Mouse (Mus musculus): ENCODE measurements at regions not wholly inside any gene's neighbourhood (a gene's known extent, or its start where the extent isn't known, plus 50 kb on each side); places are given as distances from the start of the nearest gene placed in this dataset.

DNA sequence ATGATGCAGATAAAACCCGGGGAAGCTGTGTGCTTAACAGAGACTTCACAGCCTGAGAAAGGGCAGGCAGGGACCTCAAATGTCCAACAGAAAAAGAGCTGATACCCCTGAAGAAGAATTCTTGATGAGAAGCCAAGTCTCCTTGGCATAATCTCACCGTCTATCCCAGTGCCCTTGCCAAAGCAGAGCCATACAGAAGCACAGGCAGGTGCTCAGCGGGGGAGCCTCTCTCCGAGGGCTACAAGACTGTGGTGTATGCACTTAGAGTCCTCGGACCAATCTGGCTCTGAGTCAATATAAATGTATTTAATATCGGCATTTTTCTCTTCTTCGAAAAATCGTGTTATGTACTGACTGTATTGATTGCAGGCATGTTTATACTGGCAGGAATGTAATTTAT lies 186.3 kb downstream of the Cbln1 start:
- intact Hi-C loops (cut with DNase I) = no loop called here
- DNase-seq (ENCODE audit: low spot score in 2 of 2) = no peak

DNA sequence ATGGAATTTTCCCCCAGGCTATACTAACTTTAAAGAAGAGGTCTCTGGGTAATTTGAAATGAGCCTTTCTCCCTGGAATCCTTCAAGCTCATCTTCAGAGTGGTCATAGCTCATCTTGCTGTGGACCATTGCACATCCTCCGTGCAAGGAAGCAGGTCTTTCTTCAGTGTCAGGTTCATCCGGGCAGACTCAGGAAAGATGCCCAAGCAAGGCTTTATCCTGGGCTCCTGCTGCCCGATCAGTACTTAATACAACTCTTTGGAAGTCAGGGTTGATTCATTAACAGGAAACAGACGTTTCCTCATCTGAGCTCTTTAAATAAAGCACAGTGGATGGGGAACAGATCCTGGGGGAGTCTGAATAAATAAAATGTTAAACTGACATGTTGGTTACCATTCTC lies 188.1 kb downstream of the Cbln1 start:
- intact Hi-C loops (cut with DNase I) = no loop called here
- DNase-seq (ENCODE audit: low spot score in 2 of 2) = no peak

DNA sequence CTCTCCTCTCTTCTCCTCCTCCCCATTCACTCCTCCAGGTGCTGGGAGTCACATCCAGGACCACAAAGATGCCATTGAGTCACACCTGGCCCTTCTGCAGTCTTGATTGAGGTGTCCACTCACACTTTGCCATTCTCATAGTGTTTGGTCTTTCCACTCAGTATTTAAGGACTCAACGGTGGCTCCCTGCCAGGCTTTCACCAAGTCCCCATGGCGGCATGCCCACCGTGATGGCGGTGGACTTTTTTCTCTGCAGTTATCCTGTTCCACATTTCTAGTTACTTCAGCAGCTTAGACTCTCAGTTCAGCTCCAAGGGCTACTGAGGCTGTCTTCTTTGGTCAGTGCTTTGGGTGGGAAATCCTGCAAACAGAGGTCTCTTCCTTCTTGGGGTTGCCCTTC lies 189.9 kb downstream of the Cbln1 start:
- no peak for DNase-seq (ENCODE audit: low spot score in 2 of 2)
- intact Hi-C loops (cut with DNase I) = no loop called here

DNA sequence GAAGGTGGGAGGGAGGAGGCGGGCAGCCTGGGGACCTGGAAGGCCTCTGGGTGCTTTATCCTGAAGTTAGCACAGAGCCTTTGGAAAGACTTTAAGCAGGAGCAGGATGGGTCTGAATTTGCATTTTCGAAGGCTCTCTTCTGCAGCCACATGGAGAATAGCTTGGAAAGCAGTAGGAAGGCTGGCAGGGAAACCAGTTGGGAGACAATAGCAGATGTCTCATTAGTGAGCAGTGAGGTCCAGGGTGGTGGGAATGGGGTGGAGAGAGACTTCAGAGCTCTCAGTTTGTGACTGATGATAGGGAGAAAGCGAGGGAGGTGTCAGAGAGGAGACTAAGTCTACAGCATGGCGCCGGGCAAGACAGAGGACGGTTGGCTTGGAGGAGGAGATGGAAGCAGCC lies 199.1 kb downstream of the Cbln1 start:
- DNase-seq (ENCODE audit: low spot score in 2 of 2) = no peak
- intact Hi-C loops (cut with DNase I) = no loop called here

DNA sequence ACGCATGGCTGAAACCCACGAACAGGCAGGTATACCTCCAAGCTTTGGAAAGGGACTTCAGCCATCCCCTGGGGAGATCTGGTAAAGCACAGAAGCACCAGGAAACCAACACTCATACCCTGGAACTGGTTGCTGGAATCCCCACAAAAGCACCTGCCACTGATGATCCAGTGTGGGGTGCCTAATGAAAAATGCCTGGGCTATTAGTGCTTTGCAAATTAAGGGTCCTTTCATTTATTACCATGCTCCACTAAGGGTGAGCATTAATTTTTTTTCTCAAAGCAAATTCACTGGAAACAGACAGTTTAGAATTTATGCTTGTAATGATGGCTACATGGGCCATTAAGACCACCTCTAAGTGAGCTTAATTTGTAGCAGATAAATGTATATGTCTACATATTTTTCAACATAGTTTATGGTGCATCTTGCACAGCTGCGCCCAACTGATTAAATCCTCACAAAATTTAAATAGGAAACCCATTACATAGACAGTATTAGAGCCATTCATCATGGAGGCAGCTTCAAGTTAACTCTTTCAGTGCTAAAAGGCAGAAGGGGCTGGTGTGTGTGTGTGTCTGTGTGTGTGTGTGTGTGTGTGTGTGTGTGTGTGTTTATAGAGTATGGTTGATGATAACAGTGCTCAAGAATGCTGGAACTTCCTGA lies 201.8 kb downstream of the Cbln1 start:
- intact Hi-C loops (cut with DNase I) = no loop called here
- no peak for DNase-seq (ENCODE audit: low spot score in 2 of 2)

DNA sequence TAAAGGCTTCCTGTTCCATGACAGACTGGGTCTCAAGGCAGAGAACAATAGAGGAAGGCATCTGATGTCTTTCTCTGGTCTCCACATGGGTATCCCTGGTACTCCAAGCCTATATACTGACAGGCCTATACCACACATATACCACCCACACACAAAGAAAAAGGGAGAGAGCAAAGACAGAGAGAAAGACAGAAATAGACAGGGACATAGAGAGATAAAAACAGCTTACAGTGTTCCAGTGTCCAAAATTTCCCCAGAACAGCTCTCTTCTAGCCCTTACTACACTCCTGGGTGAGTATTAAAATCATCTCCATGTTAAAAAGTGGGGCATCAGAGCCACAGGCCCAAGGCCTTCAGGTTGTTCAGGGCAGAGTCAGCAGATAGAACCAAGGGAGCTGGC lies 204.2 kb downstream of the Cbln1 start:
- intact Hi-C loops (cut with DNase I) = no loop called here
- peak in 1 of 2 experiments; percentile 13 for DNase-seq (ENCODE audit: low spot score in 2 of 2)

DNA sequence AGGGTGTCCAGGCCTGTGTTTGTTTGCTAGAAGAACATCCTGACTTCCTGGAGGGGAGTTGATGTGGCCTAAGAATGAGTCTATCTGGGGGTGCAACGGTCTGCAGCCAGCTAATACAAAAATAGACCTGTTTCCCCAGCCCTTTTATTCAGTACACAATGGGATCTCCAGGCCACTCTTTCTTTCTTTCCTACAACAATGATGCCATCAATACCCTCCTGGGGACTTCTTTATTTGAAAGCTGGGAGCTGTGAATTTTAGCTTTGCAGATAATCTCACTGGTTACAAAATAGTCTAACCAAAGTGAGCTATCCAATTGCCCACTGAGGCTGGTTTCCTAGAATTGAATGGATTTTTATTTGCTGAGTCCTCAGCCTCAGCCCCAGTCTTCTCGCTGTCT lies 207.4 kb downstream of the Cbln1 start:
- no peak for DNase-seq (ENCODE audit: low spot score in 2 of 2)
- intact Hi-C loops (cut with DNase I) = no loop called here

DNA sequence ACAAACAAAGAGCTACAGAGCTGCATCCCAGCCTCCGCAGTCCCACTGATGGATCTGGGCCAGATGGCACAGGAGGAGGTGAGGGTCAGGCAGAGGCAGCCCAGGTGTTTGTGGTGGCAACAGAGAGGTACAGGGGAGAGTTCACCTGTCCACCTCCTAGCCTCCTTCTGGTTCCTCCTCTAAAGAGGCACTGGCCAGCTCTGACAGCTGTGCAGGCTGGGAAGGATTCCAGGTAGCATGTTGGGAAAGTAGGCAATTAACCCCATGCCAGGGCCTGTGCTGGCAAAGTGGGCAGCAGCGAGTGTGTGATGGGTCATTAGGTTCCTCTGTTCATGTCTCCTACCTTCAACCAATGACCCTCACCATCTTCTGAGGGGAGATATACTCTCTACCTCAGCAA lies 212.1 kb downstream of the Cbln1 start:
- DNase-seq (ENCODE audit: low spot score in 2 of 2) = no peak

DNA sequence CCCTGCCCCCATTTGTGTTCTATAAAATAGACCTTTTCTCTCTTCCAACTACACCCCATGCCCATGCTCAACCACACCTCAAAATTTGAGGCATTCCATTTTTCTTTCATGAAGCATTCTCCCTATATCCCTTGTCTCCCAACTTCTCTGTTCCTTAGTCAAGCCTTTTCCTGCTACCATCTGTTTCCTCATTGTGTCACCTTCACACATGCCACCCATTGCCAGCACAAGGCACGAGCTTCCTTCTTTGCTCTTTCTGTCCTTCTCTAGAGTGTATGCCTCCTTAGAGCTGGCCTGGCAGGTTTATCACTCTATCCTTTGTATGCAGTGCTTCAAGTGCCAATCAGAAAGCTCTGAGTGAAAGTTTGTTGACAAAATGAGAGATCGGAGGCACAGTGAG lies 229.7 kb downstream of the Cbln1 start:
- no peak for DNase-seq (ENCODE audit: low spot score in 2 of 2)
- intact Hi-C loops (cut with DNase I) = no loop called here

More for the DNA sequence above, 212.1 kb downstream of the Cbln1 start:
- intact Hi-C loops (cut with DNase I) = no loop called here

DNA sequence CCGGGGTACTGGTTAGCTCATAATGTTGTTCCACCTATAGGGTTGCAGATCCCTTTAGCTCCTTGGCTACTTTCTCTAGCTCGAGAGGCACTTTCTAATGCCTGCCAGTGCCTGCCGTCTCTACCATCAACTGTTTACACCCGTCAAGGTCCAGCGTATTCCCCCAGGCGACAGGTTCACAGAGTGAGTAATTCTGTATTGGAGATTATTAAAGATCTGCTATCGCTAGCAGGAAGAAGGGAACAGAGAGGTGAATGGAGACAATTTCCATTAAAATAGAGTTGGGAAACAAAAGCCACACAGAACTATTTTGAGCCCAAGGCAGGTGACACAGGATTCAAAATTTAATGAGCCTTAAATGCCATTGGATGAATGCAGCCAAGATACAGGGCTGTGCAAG lies 235.2 kb downstream of the Cbln1 start:
- DNase-seq (ENCODE audit: low spot score in 2 of 2) = no peak
- intact Hi-C loops (cut with DNase I) = loop anchor here (5.0 kb wide), 1 partner anchor 75 kb away; no protein-coding TSS in a partner anchor

DNA sequence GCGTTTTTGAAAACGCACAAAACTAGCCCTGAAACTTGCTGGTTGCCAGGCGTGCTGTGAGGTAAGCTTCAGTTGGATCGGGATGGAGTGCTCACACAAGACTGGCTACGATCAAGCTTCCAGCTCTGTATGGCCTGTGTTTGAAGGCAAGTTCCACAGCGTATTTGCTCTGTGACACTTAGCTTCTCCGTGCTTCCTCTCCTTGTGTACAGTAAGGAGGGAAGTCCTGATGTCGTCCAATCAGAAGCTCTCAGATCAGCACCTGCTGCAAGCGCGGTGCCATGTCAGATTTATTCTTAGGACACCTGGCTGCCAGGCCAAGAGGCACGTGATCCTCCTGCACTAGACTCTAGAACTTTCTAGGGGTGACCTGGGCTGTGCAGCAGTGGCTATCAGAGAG lies 236.0 kb downstream of the Cbln1 start:
- intact Hi-C loops (cut with DNase I) = loop anchor here (5.0 kb wide), 1 partner anchor 76 kb away; no protein-coding TSS in a partner anchor
- DNase-seq (ENCODE audit: low spot score in 2 of 2) = no peak

DNA sequence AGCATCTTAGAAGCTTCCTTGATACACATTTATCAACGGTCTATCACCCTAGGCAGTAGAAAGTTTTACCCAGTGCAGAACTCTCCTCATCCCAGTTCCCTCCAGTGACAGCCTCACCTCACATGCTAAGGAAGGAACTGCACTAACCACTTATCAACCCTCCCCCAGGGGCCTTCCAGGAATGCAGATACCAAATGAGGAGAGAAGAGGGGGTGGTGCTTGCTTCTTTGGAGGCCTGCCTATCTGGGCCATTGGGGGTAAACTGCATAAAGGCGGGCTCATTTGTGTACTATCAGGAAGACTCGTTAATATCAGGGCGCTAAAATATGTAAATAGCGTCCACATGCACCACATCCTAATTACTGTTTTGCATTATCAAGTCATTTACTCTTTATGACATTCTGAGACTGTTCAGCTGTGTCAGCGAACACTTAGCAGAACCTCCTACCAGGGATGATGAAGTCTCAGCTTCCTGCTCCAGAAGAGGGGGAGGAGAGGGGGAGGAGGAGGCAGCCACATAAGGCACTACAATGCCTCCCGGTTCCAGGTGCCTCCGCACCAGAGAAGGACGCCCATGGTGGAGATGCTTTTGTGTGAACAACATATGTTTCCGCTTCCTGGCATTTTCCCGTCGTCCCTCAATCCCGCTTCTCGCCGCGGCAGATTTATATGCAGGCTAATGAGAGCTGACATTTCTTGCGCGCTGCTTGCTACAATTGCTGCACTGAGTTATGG lies 236.9 kb downstream of the Cbln1 start:
- peak in 1 of 2 experiments; percentile 47 for DNase-seq (ENCODE audit: low spot score in 2 of 2)
- intact Hi-C loops (cut with DNase I) = loop anchor here (5.0 kb wide), 1 partner anchor 77 kb away; no protein-coding TSS in a partner anchor

DNA sequence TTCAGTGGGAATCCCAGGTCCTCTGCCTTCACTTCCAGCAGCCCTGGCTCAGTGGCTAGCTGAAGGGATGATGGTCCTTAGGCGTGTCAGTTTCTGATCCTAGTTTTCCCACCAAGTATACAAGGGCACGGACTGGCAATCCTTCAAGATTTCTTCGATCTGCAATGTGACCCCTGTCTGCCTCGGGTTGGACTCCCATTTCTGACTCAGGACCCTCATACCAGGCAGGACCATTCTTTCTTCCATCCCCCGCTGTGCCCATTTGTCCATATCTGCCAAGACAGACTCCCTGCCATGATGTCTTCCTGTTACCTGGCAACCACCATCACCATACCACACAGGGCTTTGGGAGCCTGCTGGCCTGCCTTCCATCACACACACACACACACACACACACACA lies 238.1 kb downstream of the Cbln1 start:
- no peak for DNase-seq (ENCODE audit: low spot score in 2 of 2)
- intact Hi-C loops (cut with DNase I) = no loop called here

DNA sequence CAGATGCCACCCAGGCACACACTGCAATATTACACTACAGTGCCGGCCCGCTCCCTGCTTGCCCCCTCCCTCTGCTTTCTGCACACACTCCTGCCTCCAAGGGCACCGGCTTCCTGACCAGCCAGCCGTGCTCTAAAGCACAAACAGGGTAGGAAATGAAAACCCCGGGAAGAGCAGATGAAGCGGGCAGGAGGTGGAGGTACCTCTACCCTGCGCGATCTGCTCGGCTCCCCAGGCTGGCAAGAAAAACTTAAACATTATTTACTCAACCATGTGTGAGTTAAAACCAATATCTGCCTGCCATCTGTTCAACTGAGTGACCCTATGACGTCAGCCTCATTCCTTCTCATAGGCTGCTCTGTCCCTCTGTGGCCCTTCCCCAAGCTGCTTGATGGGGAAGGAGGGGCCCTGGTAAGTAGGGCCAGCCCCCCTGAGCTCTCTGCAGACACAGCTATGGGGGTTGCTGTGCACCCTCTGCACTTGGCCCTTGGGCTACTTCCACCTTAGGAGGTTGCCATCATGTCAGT lies 238.5 kb downstream of the Cbln1 start:
- intact Hi-C loops (cut with DNase I) = no loop called here
- DNase-seq (ENCODE audit: low spot score in 2 of 2) = no peak

DNA sequence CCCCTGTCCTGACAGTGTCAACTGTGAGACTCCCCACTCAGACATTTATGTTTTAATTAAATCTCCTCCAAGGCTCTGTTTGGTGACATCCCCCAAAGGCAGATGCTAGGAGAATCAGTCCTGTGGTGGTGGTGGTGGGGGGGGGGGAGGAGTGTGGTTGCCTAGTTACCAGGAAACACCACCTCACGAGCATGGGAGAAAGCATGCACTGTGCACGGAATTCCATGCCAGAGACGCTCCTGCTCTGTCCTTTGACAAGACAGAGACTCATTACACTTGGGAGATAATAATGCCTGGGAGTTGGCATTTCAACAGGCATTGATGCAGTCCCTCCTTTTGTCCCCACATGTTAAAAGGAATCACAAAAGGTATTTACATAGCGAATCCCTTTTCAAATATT lies 240.6 kb downstream of the Cbln1 start:
- peak; percentile 18 to 48 for DNase-seq (ENCODE audit: low spot score in 2 of 2)
- intact Hi-C loops (cut with DNase I) = no loop called here

DNA sequence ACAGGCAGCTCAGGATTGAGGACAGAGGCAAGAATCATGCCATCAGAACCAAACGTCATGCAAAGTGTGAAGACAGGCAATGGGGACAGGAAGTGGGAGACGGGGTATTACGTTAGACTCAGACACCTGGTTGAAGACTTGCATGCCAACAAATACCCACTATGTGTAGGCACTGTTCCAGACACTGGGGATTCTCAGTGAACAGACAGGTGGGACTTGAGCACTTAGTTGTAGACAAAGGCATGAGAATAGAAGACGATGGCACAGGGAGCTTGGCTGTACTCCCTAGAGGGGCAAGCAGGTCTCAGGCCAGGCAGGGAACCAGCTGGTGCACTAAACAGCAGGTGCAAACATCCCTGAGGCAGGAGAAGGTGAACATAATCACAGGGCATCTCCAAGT lies 242.3 kb downstream of the Cbln1 start:
- intact Hi-C loops (cut with DNase I) = no loop called here
- no peak for DNase-seq (ENCODE audit: low spot score in 2 of 2)

DNA sequence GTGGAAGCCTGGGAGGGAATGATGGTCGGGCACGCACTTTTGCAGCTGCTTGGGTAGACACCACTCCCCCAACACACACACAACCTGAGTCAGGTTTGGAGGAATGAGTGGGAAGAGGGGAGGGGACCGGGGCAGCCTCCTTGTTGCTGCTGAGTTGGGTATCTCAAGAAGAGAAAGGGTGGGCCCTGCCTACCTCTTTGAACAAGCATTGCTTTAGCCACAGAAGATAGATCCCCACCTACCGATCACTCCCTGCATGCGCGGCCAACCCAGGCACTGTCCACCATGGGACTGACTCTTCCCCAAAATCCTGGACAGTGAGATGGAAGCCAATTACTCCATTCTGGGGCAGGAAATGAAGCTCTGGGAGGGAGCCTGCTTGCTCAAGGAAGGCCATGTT lies 243.2 kb downstream of the Cbln1 start:
- intact Hi-C loops (cut with DNase I) = no loop called here
- no peak for DNase-seq (ENCODE audit: low spot score in 2 of 2)

DNA sequence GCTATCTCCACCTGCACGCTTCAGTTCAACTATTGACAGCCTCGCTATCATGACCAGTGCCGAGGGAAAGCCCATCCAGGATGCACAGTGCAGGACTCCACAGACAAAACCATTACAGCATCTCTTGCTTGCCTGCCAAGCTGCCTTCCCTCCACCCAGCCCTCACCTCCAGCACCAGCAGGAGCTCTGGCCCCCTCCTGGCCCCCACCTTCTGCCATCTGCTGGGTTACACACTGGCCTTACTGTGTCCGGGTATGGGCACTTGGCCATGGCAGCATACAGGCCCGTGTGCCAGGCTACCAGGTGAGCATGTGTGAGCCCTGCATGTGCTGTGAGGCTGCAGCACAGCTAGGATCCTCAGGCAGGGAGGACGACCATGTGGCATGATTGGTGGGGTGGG lies 243.6 kb downstream of the Cbln1 start:
- intact Hi-C loops (cut with DNase I) = no loop called here
- no peak for DNase-seq (ENCODE audit: low spot score in 2 of 2)

DNA sequence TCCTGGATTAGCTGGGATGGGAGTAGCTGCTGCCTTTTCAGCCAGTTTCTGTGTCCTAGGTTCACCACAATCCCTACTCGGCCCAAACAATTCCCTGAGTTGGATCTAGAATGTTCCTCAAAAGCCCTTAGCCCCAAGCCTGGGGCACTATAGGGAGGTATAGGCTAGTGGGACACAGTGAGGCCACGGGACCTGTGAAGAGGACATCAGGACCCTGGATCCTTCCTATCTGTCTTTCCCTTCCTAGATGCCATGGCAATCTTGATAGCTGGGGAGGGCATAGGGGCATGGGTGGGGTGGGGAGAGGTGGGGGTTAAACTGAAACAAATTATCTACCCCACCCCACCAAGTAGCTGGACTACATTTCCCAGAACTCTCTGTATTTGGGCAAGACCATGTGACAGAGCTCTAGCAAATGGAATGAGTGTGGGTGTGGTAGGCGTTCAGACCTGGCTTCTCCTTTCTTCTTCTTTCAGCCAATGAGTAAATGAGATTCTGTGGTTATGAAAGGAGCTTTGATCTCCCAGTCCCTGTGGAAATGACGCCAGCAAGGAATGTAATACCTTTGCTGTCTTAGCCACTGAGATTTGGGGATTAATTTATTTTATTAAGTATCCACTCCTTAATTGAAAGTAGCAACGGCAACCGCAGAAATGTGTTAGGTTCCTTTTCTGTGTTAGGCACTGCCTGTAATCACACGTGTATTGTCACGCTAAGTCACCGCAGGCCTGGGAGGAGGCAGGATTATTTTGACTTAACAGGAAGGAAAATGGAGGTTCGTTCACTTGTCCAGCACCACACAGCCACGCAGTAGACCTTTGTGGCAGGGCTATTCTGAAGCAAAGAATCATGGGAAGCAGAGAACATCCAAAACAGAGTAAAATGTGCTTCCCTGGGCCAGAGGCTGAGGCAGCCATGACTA lies 246.6 kb downstream of the Cbln1 start:
- intact Hi-C loops (cut with DNase I) = no loop called here
- DNase-seq (ENCODE audit: low spot score in 2 of 2) = no peak

DNA sequence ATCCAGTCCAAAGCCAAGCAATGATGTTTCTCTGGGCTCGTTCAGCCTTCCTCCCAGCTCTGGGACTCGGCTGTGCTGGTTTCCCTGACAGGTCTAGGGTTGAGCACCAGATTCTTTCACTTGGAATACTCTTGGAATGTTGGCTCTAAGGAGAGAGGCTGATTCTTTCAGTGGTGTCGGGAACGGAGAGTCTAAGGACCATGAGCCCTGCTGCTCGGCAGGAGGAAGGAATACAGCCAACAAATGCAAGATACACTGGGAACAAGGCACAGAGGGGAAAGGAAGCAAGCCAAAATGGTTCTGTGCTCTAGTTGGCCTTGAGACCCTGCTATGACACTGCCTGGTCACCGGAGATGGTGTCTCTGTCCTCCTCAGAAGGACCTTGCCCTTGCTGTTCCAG lies 251.8 kb downstream of the Cbln1 start:
- intact Hi-C loops (cut with DNase I) = no loop called here
- DNase-seq (ENCODE audit: low spot score in 2 of 2) = no peak

Measured in left cerebral cortex, postnatal 14 days (tissue).